Mouse (Mus musculus): ENCODE results near the gene Nfyb.

The Nfyb gene

GRCm38 (mm10) chr10:82779831-82780230 lies 15.9 kb upstream of the Nfyb start:
- no peak for DNase-seq (ENCODE audit: low read depth)

DNA sequence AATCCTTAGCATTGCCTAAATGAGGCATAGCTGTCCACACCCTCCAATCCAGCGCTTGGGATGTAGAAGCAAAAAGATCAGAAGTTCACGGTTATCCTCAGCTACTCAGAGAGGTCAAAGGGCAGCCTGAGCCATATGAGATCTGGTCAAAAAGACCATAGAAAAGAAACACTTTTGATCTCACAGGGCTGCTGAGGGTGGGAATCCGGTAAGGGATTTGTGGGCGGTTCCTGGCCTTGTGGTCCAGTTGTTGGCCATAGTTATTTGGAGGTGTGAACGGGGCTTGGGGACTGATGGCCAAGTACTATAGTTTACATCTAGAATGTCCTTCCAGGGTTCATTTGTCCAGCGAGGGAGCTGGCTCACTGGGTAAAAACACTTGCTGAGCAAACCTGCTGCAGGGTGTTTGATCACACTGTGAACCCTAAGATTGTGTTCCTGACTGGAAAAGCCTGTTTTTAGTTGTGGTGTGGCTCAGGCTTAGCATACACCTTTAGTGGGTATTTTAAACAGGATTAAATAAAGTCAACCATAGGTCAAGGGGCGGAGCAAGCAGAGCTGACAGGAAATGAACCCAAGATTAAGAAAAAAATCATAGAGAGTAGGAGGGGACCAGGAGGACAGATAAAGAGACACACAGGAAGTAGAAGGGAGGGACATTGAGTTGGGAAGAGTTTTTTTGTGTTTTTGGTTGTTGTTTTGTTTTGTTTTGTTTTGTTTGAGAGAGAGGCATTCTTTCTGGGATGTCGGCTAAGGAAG lies 15.0 kb upstream of the Nfyb start:
- DNase-seq (ENCODE audit: low read depth): no peak

GRCm38 (mm10) chr10:82777886-82778285 lies 13.9 kb upstream of the Nfyb start:
- DNase-seq (ENCODE audit: low read depth): no peak

DNA sequence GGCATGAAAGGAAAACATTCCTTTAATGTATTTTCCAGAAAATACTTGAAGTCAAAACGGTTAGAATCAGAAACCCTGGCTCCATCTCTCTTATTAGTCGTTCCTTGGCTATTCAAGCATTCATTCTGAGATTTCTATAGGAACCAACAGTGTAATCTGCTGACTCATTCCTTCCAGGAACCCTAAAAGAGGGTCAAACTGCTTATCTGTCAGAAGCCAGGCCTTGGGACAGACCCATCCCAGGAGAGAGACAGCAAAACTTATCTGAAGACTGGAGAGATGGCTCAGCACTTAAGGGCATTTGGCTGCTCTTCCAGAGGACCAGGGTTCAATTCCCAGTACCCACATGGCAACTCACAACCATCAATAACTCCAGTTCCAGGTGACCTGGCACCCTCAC lies 13.1 kb upstream of the Nfyb start:
- DNase-seq (ENCODE audit: low read depth): peak; percentile 62

GRCm38 (mm10) chr10:82774841-82775240 lies 10.9 kb upstream of the Nfyb start:
- DNase-seq (ENCODE audit: low read depth): no peak

DNA sequence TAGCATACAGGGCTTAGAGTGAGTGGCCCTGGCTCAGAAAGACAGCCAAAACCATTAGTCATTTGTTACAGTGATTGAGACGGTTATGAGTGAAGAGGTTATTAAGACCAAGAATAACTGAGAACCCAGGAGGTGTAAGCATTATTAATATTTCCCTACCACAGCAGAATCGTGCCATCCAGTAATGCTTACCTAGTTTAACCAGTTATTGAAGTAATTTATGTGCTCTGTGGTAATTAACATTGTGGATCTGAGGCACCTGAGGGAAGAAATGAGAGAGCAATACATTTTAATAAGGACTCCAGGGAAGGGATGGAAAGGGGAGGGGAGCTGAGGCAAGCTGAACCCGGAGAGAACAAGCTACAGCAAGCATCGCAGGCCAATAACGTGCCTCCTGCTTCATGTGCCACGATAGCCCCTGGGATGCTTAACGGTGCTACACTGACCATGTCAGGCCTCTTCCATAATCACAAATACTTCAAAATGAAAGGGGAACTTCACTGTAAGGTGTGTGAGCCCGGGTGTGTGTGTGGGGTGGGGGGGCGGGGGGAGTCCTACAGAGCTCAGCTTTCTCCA lies 7.7 kb upstream of the Nfyb start:
- DNase-seq (ENCODE audit: low read depth): no peak

- DNase-seq (ENCODE audit: low read depth): peak; percentile 87
Measured at GRCm38 (mm10) chr10:82770713-82771112, 6.8 kb upstream of the Nfyb start.

- DNase-seq (ENCODE audit: low read depth): no peak
Measured at GRCm38 (mm10) chr10:82768901-82769300, 5.0 kb upstream of the Nfyb start.

DNA sequence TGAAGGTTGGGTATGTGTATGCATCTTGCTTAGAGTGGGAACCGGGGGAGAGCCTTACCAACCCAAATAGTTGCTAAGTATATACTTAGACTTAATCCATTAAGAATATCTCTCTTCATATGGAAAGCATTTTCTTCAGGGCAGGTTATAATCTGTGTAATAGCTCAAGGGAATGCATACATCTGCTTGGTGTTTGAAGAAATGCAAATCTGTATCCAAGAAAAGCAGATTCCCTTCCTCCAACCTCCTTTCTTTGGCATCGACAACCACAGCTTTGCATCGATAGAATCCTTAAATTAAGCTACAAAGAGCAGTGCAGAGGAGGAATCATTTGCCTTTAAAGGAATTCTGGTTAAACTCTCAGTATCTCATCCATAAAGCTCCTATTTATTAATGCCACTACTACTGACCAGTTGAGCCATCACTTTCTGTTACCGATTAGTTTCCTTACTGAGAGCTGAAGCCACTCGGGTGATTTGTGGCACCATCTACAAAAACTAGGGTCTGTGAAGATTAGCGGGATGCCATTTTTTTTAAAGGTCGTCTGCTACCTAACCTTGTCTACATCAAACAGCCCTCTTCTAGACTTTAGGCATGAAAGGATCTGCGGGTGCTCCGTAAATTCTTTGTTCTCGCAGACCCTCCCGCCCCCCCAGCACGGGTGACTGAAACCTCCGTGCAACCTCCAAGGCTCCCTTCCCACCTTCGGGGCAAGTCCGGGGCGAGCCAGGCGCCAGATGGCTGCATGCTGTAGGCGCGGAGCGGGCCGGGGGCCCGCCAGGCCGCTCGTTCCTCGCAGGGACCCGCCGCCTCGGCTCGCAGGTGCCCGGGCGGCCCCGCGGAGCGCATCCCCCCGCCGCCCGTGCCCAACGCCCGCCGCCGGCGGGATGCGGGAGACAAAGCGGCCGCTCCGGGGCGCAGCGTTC lies 925 bp downstream of the Nfyb start:
- DNase-seq (ENCODE audit: low read depth): peak; percentile 41

- no peak for DNase-seq (ENCODE audit: low read depth)
Measured at GRCm38 (mm10) chr10:82761037-82761811, 2.7 kb downstream of the Nfyb start.

DNA sequence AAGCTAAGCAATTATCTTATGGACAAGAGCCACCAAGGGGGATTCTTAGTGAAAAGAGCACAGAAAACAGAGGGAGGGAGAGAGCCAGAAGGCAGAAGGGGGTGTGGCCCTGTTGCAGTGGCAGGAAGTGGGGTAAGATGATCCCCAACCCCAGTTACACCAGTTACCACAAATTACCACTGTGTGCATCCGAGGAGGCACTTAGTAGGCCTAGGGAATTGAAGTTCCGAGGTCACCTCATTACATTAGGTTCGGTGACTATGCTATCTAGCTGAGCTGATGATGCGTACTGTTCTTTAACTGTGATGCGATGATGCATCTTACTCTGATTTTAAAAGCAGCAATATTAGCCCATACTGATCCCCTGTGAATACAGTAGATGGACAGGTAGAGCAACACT lies 4.2 kb downstream of the Nfyb start:
- peak; percentile 59 for DNase-seq (ENCODE audit: low read depth)

DNA sequence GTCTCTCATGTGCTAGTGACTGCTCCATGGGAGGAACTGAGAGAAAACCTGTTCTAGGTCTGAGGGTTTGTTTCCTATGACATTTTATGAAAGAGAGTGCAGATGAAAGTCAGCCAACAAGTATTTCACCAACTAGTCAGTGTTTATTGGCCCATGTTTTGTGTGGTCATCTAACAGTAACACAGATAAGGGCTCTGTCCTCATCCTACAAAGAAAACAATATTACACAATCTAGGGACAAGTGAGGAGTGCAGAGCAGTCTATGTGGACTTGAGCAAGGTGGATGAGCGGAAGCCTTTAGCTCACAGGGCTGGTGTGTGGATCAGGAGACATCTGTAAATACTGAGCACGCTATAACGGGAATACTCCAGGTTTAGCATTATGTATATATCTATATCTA lies 5.1 kb downstream of the Nfyb start:
- peak; percentile 43 for DNase-seq (ENCODE audit: low read depth)

DNA sequence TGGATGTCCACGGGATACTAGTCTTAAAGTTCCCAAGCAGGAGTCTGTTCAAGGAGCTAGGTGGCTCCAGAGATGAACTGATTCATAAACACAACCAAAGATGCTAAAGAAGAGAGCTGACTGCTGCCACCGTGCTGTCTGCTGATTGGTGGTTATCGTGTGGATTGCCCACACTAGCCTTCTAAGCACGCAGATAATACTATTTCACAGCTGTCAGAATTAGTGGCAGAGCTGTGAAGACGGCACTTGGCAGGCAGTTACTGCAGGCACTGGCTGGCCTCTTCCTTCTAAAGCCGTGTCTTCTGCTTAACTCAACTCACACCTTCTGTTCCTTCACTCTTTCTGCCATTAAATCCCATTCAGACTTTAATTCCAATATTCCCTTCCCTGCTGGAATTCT lies 5.6 kb downstream of the Nfyb start:
- no peak for DNase-seq (ENCODE audit: low read depth)

GRCm38 (mm10) chr10:82757341-82757740 lies 6.6 kb downstream of the Nfyb start:
- no peak for DNase-seq (ENCODE audit: low read depth)

- no peak for DNase-seq (ENCODE audit: low read depth)
Measured at GRCm38 (mm10) chr10:82756466-82756865, 7.5 kb downstream of the Nfyb start.

DNA sequence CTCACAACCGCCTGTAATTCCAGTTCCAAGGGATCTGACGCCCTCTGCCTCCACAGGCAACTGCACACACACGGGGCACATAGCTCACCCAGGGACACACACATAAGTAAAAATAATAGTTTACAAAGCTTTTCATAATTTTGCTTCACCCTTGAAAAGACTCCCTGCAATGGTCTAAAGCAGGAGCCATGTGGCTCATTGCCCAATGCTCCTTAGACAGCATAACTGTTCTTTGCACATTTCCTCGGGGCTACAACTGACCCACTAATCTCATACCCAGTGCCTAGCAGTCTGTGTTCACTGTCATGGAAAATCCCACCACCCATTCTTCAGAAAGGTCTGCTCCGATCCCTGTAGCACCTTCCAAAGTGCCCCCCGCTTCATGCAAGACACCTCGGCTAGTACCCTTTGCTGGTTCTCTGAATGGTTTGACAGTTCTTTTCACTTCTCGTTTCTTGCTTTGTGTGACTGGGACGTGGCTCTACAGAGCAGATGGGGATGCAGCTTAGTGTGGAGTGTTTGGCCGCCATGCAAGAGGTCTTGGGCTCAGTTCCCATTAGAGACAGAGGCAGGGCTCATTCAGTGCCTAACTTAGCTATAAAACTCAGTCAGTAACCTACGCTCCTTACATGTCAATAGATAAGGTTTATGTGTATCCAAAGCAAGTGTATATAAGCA lies 8.6 kb downstream of the Nfyb start:
- DNase-seq (ENCODE audit: low read depth): no peak

- no peak for DNase-seq (ENCODE audit: low read depth)
Measured at GRCm38 (mm10) chr10:82754642-82755041, 9.3 kb downstream of the Nfyb start.

DNA sequence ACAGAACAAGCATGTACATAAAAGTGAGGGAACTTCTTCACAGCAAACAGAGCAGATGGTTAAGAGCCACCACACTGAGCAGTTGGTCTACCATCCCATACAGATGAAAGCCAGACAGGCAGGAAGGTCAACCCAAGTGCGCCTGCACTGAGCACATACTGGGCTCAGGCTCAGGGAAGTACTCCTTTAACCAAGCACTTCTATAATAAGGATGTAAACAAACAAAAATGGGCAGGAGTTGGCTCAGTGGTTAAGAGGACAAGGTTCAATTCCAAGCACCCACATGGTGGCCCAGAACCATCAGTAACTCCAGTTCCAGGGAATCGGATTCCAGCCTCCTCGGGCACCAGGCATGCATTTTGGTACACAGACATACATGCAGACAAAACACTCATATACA lies 11.0 kb downstream of the Nfyb start:
- DNase-seq (ENCODE audit: low read depth): no peak

DNA sequence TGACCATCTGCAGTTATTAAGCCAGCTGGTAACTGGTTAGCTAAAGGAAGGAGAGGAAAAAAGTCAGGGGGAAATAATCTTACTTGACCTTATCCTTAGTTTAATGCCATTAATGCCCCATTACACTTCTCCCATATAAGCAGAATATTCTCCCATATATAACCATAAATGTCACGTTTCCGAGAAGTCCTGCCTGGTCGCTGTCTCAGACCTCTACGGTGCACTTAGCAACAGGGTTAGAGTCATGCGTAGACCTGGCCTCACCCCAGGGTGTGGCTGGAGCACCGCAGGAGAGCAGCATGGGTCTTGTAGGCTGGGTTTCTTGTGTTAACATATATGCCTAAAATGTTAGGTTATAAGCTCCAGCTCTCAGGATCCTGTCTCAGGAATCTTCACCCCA lies 13.2 kb downstream of the Nfyb start:
- DNase-seq (ENCODE audit: low read depth): no peak

DNA sequence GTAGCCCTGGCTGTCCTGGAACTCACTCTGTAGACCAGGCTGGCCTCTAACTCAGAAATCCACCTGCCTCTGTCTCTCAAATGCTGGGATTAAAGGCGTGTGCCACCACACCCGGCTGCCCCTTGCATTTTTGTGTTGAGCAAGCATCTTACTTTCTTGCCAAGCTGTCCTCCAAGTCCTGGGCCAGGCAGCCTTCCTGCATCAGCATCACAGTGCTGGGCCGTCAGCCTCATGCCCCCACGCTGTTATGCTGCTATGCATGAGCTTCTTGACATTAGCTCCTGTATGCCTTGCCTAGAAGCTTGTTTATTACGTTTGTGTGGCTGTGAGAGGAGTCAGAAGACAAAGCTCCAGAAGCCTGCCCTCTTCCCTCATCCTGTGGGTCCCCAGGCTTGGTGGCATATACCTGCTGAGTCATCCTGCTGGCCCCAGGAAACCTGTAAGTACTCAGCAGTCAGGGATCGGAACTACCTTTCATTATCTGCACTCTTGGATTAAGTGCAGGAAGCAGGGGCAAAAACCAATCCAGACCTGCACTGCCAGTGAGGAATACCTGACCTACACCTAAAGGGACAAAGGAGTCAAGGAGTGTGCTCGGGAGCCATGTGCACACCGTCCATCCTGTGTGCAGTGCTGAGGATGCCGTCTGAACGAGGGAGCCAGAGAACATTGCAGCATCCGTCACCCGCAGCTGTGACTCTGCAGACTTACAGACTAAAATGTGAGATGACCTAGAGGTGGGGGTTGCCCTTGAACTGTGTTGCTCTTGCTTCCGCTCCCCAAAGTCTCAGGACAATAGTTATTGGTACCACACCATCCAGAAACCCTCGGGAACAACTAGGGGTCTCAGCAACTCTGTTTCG lies 16.7 kb downstream of the Nfyb start:
- peak; percentile 30 for DNase-seq (ENCODE audit: low read depth)

DNA sequence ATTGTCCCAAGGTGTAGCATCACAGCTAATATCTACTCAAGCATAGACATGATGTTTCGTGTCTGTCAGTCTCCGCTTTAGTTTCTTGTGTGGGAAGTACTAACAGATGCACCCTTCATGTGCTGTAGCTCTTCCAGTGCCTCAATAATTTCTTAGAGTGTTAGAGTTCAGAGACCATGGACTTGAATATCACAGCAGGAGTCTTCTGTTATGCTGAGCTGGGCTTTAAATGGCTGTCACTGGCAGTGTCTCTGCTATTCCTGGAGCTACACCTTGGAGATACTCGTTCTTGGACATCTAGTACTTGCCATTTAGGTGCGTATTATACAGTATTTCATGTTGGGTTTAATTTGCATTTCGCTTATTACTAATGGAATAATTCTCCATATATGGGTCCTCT lies 18.6 kb downstream of the Nfyb start:
- DNase-seq (ENCODE audit: low read depth): no peak
